Mouse (Mus musculus) stomach, postnatal 0 days (tissue): ENCODE measurements around the gene Aftph.

Experiments used
- CTCF ChIP-seq: IDR thresholded peaks from 2 replicates; pipeline ENCODE4 v1.5.1; 2016; ENCODE audit warnings: antibody characterized with exemption, low read depth, mild to moderate bottlenecking, moderate library complexity
- EP300 ChIP-seq: optimal IDR thresholded peaks from 2 replicates; pipeline ENCODE3; 2016; ENCODE audit warnings: antibody characterized with exemption

- TF ChIP-seq CTCF (peak; percentile 69), EP300 (no peak)
These were observed 69.5 kb downstream of the Aftph start for GRCm38 (mm10) chr11:20671789-20672392.
